Mouse (Mus musculus): ENCODE measurements around the gene Adam6a. TPM values are rescaled to one million over a fixed set of nuclear protein-coding genes. Genes with fewer than 3 reads are reported as not detected.
"Not testable (repeated sequence)": the region's sequence is repeated elsewhere in the genome, so short reads cannot be mapped to it uniquely, and the experiment has no call there.

Gene Adam6a
- total RNA-seq (2021), result not detected
- long read RNA-seq, experiment 1, result 0 reads
- long read RNA-seq, experiment 2, result 0 reads

DNA sequence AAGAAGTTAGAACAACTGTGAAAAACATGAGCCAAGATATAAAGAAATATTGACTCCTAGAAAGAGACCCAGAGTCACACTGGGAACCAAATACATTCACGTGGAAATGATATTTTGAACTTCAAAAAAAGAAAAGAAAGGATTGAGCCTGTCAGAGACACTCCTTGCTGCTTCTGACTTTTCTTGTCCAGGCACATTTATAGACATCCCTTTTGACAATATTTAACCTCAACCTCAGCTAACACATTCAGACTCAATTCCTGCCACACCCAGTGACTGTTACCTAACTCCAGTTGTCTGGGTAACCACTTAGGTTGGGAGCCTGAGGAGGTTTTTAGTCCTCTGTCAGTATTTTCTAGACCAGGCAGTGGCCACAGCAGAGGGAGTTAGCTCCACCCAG is at the start of gene Adam6a:
TSS of gene Adam6a (plus strand) at position 301 of the 400 bp plus-strand sequence.
- not testable (repeated sequence) for DNase-seq

DNA sequence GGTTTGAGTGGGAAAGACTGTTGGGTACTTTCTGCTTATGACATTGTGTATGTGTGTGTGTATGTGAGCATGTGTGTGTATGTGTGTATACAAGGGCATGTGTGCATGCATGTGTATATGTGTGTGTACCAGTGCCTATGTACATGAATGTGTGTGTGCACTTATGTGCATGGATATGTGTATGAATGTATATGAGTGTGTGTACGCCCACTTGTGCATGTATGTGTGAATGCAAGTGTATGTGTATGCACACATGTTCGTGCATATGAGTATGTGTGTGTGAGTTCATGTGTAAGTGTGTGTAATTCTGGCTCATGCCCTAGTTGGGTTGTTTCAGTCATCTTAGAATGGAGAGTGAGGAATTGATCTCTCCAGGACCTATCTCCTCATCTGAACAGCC is 17.8 kb upstream of the Adam6a start:
- DNase-seq, result no peak

DNA sequence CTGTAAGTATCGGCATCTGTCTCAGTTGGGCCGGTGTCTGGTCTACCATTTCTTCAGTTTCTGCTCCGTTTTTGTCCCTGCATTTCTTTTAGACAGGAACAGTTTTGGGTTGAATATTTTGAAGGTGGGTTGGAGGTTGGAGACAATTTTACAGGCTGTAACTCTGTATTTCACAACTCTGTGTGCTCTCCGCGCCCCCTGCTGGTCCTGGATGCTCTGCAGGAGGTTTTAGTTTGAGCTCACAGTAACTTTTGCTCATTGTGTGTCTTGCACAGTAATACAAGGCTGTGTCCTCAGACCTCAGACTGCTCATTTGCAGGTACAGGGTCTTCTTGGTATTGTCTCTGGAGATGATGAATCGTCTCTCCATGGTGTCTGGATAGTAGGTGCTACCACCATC is 34.5 kb downstream of the Adam6a start:
- DNase-seq, result peak; percentile 1 to 20

DNA sequence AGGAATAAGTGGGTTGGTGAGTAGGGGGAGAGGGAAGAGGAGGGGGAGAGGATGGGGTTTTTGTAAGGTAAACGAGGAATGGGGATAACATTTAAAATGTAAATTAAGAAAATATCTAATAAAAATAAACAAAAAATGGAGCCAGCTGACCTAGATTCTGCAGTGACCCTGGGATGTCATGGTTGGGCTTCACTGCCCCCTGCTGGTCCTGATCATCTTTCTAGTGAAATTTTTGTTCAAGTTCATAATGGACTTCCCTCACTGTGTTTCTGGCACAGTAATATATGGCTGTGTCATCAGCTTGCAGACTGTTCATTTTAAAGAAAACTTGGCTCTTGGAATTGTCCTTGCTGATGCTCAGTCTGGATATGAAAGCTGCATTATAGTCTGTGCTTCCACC is 44.3 kb downstream of the Adam6a start:
- DNase-seq, result peak in 1 of 2 experiments; percentile 9

Other genes with a start within 250 kb of the Adam6a start
- not detected for gene Adam6b, start 54.4 kb upstream of the Adam6a start, total RNA-seq (2021)